Mouse (Mus musculus): ENCODE data around the gene Adamts17. TPM values are rescaled to one million over a fixed set of nuclear protein-coding genes. Genes with fewer than 3 reads are reported as not detected.
A peak's percentile ranks its signal among the peaks of the same experiment; 100 is the strongest.

The Adamts17 gene
- polyA plus RNA-seq, 1 experiment from 2014 or later, result 6.2 TPM

- 95% methylated on average over 3 of the region's 3 CpGs for WGBS
Observed at GRCm38 (mm10) chr7:67115056-67115455, 275.5 kb downstream of the Adamts17 start.

DNA sequence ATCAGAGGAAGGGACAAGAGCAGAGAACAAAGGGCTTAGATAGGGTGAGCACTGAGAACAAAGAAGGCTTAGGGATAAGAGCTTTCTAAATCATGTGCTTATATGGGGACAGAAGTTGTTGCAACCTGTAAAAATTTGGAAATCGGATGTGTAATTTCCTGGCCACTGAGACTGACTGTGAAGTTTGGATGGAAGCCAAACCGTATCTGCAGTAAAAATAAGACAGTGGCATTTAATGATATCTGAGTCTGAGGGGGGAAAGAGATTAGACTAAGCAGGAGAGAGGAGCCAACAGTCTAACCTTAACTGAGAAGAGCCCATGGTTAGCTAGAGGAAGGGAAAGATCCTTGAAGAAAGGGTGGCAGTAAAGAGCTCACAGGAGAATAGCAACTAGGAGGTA is 295.6 kb downstream of the Adamts17 start:
- WGBS, result 70% methylated on average over 2 of the region's 2 CpGs
- Histone ChIP-seq H3K9ac (replicated peaks; ENCODE audit: low read depth, low read length) (no peak overlapping the region), H3K36me3 (ENCODE audit: control insufficient read depth, insufficient read depth, low read length) (no peaks in the 10 kb centered on the region), H3K27me3 (ENCODE audit: control insufficient read depth, insufficient read depth, low read length) (no peaks in the 10 kb centered on the region), H3K9me3 (ENCODE audit: control insufficient read depth, low read length) (no peaks in the 10 kb centered on the region), H3K4me2 (ENCODE audit: low read depth, low read length) (no peak overlapping the region), H3K27ac (ENCODE audit: low read depth, low read length) (no peak overlapping the region), H3K4me1 (ENCODE audit: control insufficient read depth, insufficient read depth, low read length) (no peaks in the 10 kb centered on the region), H3K4me3 (ENCODE audit: low read depth, low read length) (no peak overlapping the region)
- no peak for ATAC-seq (ENCODE audit: low read depth)

More at GRCm38 (mm10) chr7:67115056-67115455, 275.5 kb downstream of the Adamts17 start:
- Histone ChIP-seq H3K9ac (replicated peaks; ENCODE audit: low read depth, low read length) (no peak overlapping the region), H3K36me3 (ENCODE audit: control insufficient read depth, insufficient read depth, low read length) (no peaks in the 10 kb centered on the region), H3K4me1 (ENCODE audit: control insufficient read depth, insufficient read depth, low read length) (0 out of 2 replicates have a peak, but pooled peaks cover 6% of the 10 kb centered on the region), H3K27me3 (ENCODE audit: control insufficient read depth, insufficient read depth, low read length) (no peaks in the 10 kb centered on the region), H3K4me3 (ENCODE audit: low read depth, low read length) (no peak overlapping the region), H3K4me2 (ENCODE audit: low read depth, low read length) (no peak overlapping the region), H3K9me3 (ENCODE audit: control insufficient read depth, low read length) (no peaks in the 10 kb centered on the region), H3K27ac (ENCODE audit: low read depth, low read length) (no peak overlapping the region)
- ATAC-seq (ENCODE audit: low read depth), result no peak

DNA sequence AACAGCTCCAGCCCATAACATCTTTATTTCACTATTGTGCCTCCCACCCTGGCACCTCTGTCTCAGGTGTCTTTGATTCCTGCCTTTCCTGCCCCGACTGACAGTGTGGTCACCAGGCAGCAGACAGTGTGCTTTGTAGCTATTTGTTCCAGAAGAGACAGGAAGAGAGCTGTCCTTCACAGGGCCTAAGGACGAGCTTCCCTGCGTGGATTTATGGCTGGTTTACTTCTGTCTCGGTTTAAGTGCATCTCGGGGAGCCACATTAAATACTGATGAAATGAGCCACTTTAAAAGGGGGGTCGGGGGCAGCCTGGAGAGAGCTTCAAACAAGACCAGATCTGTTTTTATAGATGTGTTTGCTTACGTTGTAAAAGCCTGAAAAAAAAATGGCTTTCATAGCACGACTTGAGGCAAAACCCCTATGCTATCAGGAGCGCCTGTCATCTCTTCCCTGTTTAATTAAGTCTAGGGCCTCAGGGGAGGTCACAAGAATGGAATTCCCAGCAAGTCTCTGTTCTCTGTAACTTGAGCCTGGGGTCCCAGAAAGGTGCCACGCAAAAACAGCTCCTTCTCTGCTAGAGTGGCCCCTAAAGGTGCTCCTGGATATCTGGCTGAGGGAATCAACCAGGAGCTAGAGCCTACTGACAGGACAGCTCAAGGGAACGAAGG is 302.9 kb downstream of the Adamts17 start:
- no peak overlapping the region for H3K4me3 ChIP-seq (ENCODE audit: low read depth, low read length)
- no peaks in the 10 kb centered on the region for H3K27me3 ChIP-seq (ENCODE audit: control insufficient read depth, insufficient read depth, low read length)
- no peaks in the 10 kb centered on the region for H3K9me3 ChIP-seq (ENCODE audit: control insufficient read depth, low read length)
- no peak overlapping the region for H3K4me2 ChIP-seq (ENCODE audit: low read depth, low read length)
- H3K27ac ChIP-seq (ENCODE audit: low read depth, low read length), result peak overlapping the region; percentile 39; the same call in 1 of the 2 replicates
- 6% methylated on average over 11 of the region's 11 CpGs for WGBS
- no peaks in the 10 kb centered on the region for H3K36me3 ChIP-seq (ENCODE audit: control insufficient read depth, insufficient read depth, low read length)
- peak; percentile 24; the same call in 1 of the 2 replicates for ATAC-seq (ENCODE audit: low read depth)
- H3K9ac ChIP-seq (replicated peaks; ENCODE audit: low read depth, low read length), result no peak overlapping the region
- peaks cover 9% of the 10 kb centered on the region; the same call in 1 of the 2 replicates for H3K4me1 ChIP-seq (ENCODE audit: control insufficient read depth, insufficient read depth, low read length)

DNA sequence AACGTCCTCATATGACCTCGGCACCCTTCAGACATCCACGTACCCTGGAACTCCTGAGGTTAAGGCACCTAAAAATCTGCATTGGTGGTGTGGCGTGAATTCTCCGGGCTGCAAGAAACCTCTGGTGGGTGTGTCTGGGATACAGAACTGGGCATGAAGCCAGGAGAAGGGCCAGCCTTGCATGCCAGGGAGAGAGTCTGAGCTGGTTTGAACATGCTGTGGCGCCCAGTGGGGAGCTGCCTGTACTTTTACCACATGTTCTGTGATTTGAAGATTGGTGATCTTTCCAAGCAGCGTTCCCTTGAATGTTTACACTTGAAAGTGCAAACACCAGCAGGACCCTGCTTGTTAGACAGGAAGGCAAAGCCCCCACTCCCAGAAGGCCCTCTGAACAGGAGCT is 306.2 kb downstream of the Adamts17 start:
- H3K9ac ChIP-seq (replicated peaks; ENCODE audit: low read depth, low read length), result no peak overlapping the region
- WGBS, result 66% methylated on average over 7 of the region's 7 CpGs
- no peak overlapping the region for H3K4me2 ChIP-seq (ENCODE audit: low read depth, low read length)
- ATAC-seq (ENCODE audit: low read depth), result no peak
- H3K27me3 ChIP-seq (ENCODE audit: control insufficient read depth, insufficient read depth, low read length), result no peaks in the 10 kb centered on the region
- H3K9me3 ChIP-seq (ENCODE audit: control insufficient read depth, low read length), result no peaks in the 10 kb centered on the region
- no peak overlapping the region for H3K4me3 ChIP-seq (ENCODE audit: low read depth, low read length)
- H3K36me3 ChIP-seq (ENCODE audit: control insufficient read depth, insufficient read depth, low read length), result no peaks in the 10 kb centered on the region
- peaks cover 9% of the 10 kb centered on the region; the same call in 1 of the 2 replicates for H3K4me1 ChIP-seq (ENCODE audit: control insufficient read depth, insufficient read depth, low read length)
- no peak overlapping the region for H3K27ac ChIP-seq (ENCODE audit: low read depth, low read length)

- H3K4me1 ChIP-seq (ENCODE audit: control insufficient read depth, insufficient read depth, low read length), result peaks cover 9% of the 10 kb centered on the region; the same call in 1 of the 2 replicates
- H3K27me3 ChIP-seq (ENCODE audit: control insufficient read depth, insufficient read depth, low read length), result no peaks in the 10 kb centered on the region
- H3K4me3 ChIP-seq (ENCODE audit: low read depth, low read length), result no peak overlapping the region
- no peak overlapping the region for H3K9ac ChIP-seq (replicated peaks; ENCODE audit: low read depth, low read length)
- H3K4me2 ChIP-seq (ENCODE audit: low read depth, low read length), result no peak overlapping the region
- no peak overlapping the region for H3K27ac ChIP-seq (ENCODE audit: low read depth, low read length)
- WGBS, result 79% methylated on average over 6 of the region's 6 CpGs
- no peak for ATAC-seq (ENCODE audit: low read depth)
- no peaks in the 10 kb centered on the region for H3K9me3 ChIP-seq (ENCODE audit: control insufficient read depth, low read length)
- no peaks in the 10 kb centered on the region for H3K36me3 ChIP-seq (ENCODE audit: control insufficient read depth, insufficient read depth, low read length)
Observed at GRCm38 (mm10) chr7:67146151-67146550, 306.6 kb downstream of the Adamts17 start.

GRCm38 (mm10) chr7:67149707-67150106 is 310.2 kb downstream of the Adamts17 start:
- H3K27me3 ChIP-seq (ENCODE audit: control insufficient read depth, insufficient read depth, low read length), result no peaks in the 10 kb centered on the region
- H3K9me3 ChIP-seq (ENCODE audit: control insufficient read depth, low read length), result no peaks in the 10 kb centered on the region
- ATAC-seq (ENCODE audit: low read depth), result no peak
- H3K4me1 ChIP-seq (ENCODE audit: control insufficient read depth, insufficient read depth, low read length), result no peaks in the 10 kb centered on the region
- no peaks in the 10 kb centered on the region for H3K36me3 ChIP-seq (ENCODE audit: control insufficient read depth, insufficient read depth, low read length)
- no peak overlapping the region for H3K4me2 ChIP-seq (ENCODE audit: low read depth, low read length)
- H3K9ac ChIP-seq (replicated peaks; ENCODE audit: low read depth, low read length), result no peak overlapping the region
- 97% methylated on average over 16 of the region's 16 CpGs for WGBS
- no peak overlapping the region for H3K4me3 ChIP-seq (ENCODE audit: low read depth, low read length)
- no peak overlapping the region for H3K27ac ChIP-seq (ENCODE audit: low read depth, low read length)

DNA sequence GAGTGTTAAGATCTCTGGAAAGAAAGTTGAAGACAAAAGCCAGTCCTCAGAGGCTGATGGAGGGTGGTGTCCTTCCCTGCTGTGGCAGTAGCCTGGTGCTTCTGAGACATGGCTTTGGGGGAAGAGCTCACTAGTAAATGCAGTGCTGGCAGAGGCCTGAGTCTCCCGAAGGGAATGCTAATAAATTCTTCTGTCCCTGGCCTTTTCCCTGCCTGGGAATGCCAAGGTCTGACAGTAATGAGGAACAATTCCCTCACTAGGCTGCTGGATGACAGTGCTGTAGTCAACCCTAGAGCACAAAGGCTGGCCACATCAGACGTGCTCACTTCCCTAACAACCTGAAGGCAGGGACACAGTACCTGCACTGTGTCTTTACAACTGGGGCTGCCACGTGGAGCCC is 313.1 kb downstream of the Adamts17 start:
- Histone ChIP-seq H3K9me3 (ENCODE audit: control insufficient read depth, low read length) (no peaks in the 10 kb centered on the region), H3K9ac (replicated peaks; ENCODE audit: low read depth, low read length) (no peak overlapping the region), H3K27ac (ENCODE audit: low read depth, low read length) (no peak overlapping the region), H3K4me3 (ENCODE audit: low read depth, low read length) (no peak overlapping the region), H3K4me2 (ENCODE audit: low read depth, low read length) (no peak overlapping the region), H3K4me1 (ENCODE audit: control insufficient read depth, insufficient read depth, low read length) (no peaks in the 10 kb centered on the region), H3K36me3 (ENCODE audit: control insufficient read depth, insufficient read depth, low read length) (no peaks in the 10 kb centered on the region), H3K27me3 (ENCODE audit: control insufficient read depth, insufficient read depth, low read length) (no peaks in the 10 kb centered on the region)
- WGBS, result 17% methylated on average over 3 of the region's 3 CpGs
- ATAC-seq (ENCODE audit: low read depth), result no peak

DNA sequence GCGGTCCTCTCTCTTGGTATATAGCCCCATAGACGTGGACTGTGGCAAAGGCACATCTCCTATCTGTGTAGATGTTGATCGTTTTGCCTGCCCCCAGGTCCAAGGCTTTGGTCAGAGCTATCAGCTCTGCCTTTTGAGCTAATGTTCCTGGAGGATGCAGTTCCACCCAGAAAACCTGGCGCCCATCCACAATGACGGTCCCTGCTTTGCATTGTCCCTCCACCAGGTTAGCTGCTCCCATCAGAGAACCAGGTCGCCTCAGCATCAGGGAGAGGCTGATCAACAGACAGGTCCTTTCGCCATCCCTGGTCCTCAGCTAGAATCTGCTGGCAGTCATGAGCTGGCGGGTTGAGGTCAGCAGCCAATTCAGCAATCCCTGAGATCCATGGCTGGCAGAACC is 322.6 kb downstream of the Adamts17 start:
- H3K4me1 ChIP-seq (ENCODE audit: control insufficient read depth, insufficient read depth, low read length), result no peaks in the 10 kb centered on the region
- H3K4me2 ChIP-seq (ENCODE audit: low read depth, low read length), result no peak overlapping the region
- ATAC-seq (ENCODE audit: low read depth), result no peak
- WGBS, result 94% methylated on average over 8 of the region's 8 CpGs
- no peaks in the 10 kb centered on the region for H3K27me3 ChIP-seq (ENCODE audit: control insufficient read depth, insufficient read depth, low read length)
- H3K36me3 ChIP-seq (ENCODE audit: control insufficient read depth, insufficient read depth, low read length), result no peaks in the 10 kb centered on the region
- no peak overlapping the region for H3K9ac ChIP-seq (replicated peaks; ENCODE audit: low read depth, low read length)
- no peak overlapping the region for H3K27ac ChIP-seq (ENCODE audit: low read depth, low read length)
- H3K9me3 ChIP-seq (ENCODE audit: control insufficient read depth, low read length), result no peaks in the 10 kb centered on the region
- H3K4me3 ChIP-seq (ENCODE audit: low read depth, low read length), result no peak overlapping the region

DNA sequence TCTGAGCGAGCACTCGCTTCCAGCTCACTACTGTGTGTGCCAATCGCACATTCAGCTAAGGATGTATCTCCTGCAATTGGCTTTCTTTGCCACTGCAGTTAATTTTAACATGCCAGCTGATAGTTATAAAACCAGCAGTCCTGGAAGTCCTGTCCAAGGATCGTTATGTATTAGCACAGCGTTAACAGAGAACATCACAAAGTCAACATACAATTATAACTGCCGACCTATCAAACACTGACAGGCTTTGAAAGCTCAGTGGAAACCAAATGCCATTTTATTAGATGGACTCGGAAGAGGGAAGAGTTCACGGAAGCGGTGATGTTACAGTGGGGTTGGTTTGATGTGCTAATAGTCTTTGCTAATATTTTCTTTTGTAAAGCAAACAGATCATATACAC is 328.8 kb downstream of the Adamts17 start:
- no peaks in the 10 kb centered on the region for H3K4me1 ChIP-seq (ENCODE audit: control insufficient read depth, insufficient read depth, low read length)
- ATAC-seq (ENCODE audit: low read depth), result no peak
- no peak overlapping the region for H3K4me3 ChIP-seq (ENCODE audit: low read depth, low read length)
- H3K27ac ChIP-seq (ENCODE audit: low read depth, low read length), result no peak overlapping the region
- no peak overlapping the region for H3K4me2 ChIP-seq (ENCODE audit: low read depth, low read length)
- 75% methylated on average over 9 of the region's 9 CpGs for WGBS
- H3K36me3 ChIP-seq (ENCODE audit: control insufficient read depth, insufficient read depth, low read length), result no peaks in the 10 kb centered on the region
- H3K9me3 ChIP-seq (ENCODE audit: control insufficient read depth, low read length), result no peaks in the 10 kb centered on the region
- H3K9ac ChIP-seq (replicated peaks; ENCODE audit: low read depth, low read length), result no peak overlapping the region
- H3K27me3 ChIP-seq (ENCODE audit: control insufficient read depth, insufficient read depth, low read length), result no peaks in the 10 kb centered on the region
